Comparison of ENCODE assay signal across 17 mouse cellular contexts in genomic region chr8:81861311-81861710, GRCm38 (mm10).
"Had no signal": no experiment of that assay in that cellular context is flagged by ENCODE, and none has a peak within 500 bp of the region (broad histone marks: within the 10 kb centered on the region; RNA-seq: fewer than 3 reads in every experiment).

No protein-coding gene starts in this region.

- H3K36me3 ChIP-seq: limb, embryonic 12.5 days; limb, embryonic 15.5 days; lung, embryonic 15.5 days; midbrain, embryonic 10.5 days; midbrain, embryonic 13.5 days had no signal

- H3K27ac ChIP-seq: limb, embryonic 12.5 days; limb, embryonic 15.5 days; liver, embryonic 14.5 days; lung, embryonic 15.5 days; midbrain, embryonic 10.5 days; midbrain, embryonic 13.5 days had no signal

- H3K9ac ChIP-seq: limb, embryonic 12.5 days; limb, embryonic 15.5 days; liver, embryonic 14.5 days; liver, postnatal 0 days; lung, embryonic 15.5 days; midbrain, embryonic 13.5 days had no signal

- H3K4me2 ChIP-seq: limb, embryonic 12.5 days; limb, embryonic 15.5 days; liver, embryonic 11.5 days; lung, embryonic 15.5 days; midbrain, embryonic 13.5 days had no signal

- H3K9me3 ChIP-seq: limb, embryonic 12.5 days; limb, embryonic 15.5 days; lung, embryonic 15.5 days; megakaryocyte, embryonic 14.5 days; midbrain, embryonic 10.5 days; midbrain, embryonic 13.5 days had no signal

- H3K27me3 ChIP-seq: limb, embryonic 12.5 days; limb, embryonic 15.5 days; lung, embryonic 15.5 days; megakaryocyte, embryonic 14.5 days; midbrain, embryonic 13.5 days had no signal

- ATAC-seq: liver, postnatal 0 days; midbrain, embryonic 13.5 days; midbrain, embryonic 16.5 days had no signal

- DNase-seq: kidney, postnatal 4 days; left cerebral cortex, postnatal 4 days; liver, postnatal 0 days; lung, postnatal 10 days; lung, postnatal 36 days; thymus, adult 18-20 months; thymus, postnatal 36 days had no signal

- H3K4me1 ChIP-seq: lung, embryonic 15.5 days; megakaryocyte, embryonic 14.5 days; midbrain, embryonic 10.5 days; midbrain, embryonic 13.5 days had no signal

- H3K4me3 ChIP-seq: limb, embryonic 12.5 days; limb, embryonic 15.5 days; lung, embryonic 15.5 days; megakaryocyte, embryonic 14.5 days; midbrain, embryonic 10.5 days; midbrain, embryonic 13.5 days; myocyte had no signal
